In genomic region chr3:157729711-157730367, GRCm38 (mm10) we compare ENCODE assay signal across 26 mouse cellular contexts.
DNase-seq lines count a peak whose midpoint lies in the region; ATAC-seq and TF ChIP-seq lines count a peak whose summit lies in the region.
"Had no signal": no experiment of that assay in that cellular context is flagged by ENCODE, and none has a peak within 500 bp of the region (broad histone marks: within the 10 kb centered on the region; RNA-seq: fewer than 3 reads in every experiment).

No protein-coding gene starts in this region.

- no peak for TF ChIP-seq EP300 in liver, postnatal 0 days (IDR thresholded peaks at IDR 0.05; ENCODE audit: low read depth)

- WGBS in embryonic facial prominence, embryonic 12.5 days, result 45% methylated on average over 1 of the region's 1 CpGs
- 32% methylated on average over 1 of the region's 1 CpGs for WGBS in embryonic facial prominence, embryonic 10.5 days
- WGBS in liver, postnatal 0 days (ENCODE audit: insufficient replicate concordance), result 42% methylated on average over 1 of the region's 1 CpGs
- WGBS in liver, embryonic 12.5 days (ENCODE audit: insufficient replicate concordance), result 31% methylated on average over 1 of the region's 1 CpGs
- WGBS in embryonic facial prominence, embryonic 14.5 days, result 20% methylated on average over 1 of the region's 1 CpGs

- no peaks in the 10 kb centered on the region for H3K36me3 ChIP-seq in embryonic facial prominence, embryonic 12.5 days
- no peaks in the 10 kb centered on the region for H3K36me3 ChIP-seq in embryonic facial prominence, embryonic 10.5 days (replicated peaks)
- no peaks in the 10 kb centered on the region for H3K36me3 ChIP-seq in liver, postnatal 0 days (replicated peaks; ENCODE audit: insufficient read depth, low read length)
- no peaks in the 10 kb centered on the region for H3K36me3 ChIP-seq in liver, embryonic 12.5 days
- no peaks in the 10 kb centered on the region for H3K36me3 ChIP-seq in ES-E14 (ENCODE audit: control insufficient read depth, insufficient read depth, low read length, poor library complexity, severe bottlenecking)
- H3K36me3 ChIP-seq in embryonic facial prominence, embryonic 14.5 days (ENCODE audit: control insufficient read depth, insufficient read depth, low read length), result no peaks in the 10 kb centered on the region
- H3K36me3 ChIP-seq: embryonic facial prominence, embryonic 13.5 days; forebrain, embryonic 12.5 days; heart, embryonic 12.5 days; hindbrain, embryonic 13.5 days; liver, embryonic 13.5 days; neural tube, embryonic 13.5 days had no signal

- H3K4me3 ChIP-seq in embryonic facial prominence, embryonic 12.5 days, result no peak overlapping the region
- no peak overlapping the region for H3K4me3 ChIP-seq in embryonic facial prominence, embryonic 10.5 days
- H3K4me3 ChIP-seq in liver, postnatal 0 days (ENCODE audit: low read depth, low read length), result no peak overlapping the region
- no peak overlapping the region for H3K4me3 ChIP-seq in liver, embryonic 12.5 days
- H3K4me3 ChIP-seq in ES-E14 (ENCODE audit: insufficient read depth in 1 of 2, low read depth in 1 of 2, low read length in 2 of 2, poor library complexity in 1 of 2, severe bottlenecking in 1 of 2), result no peak overlapping the region
- no peak overlapping the region for H3K4me3 ChIP-seq in embryonic facial prominence, embryonic 14.5 days (ENCODE audit: low read depth, low read length)
- H3K4me3 ChIP-seq: embryonic facial prominence, embryonic 13.5 days; forebrain, embryonic 12.5 days; heart, adult 2 months; heart, embryonic 12.5 days; hindbrain, embryonic 13.5 days; liver, embryonic 13.5 days; neural tube, embryonic 13.5 days had no signal

- TF ChIP-seq CTCF in liver, postnatal 0 days (IDR thresholded peaks at IDR 0.05; ENCODE audit: low read depth), result no peak

- in situ Hi-C loops in ES-E14 (cut with MboI; ENCODE audit: low sequenced_read_pairs in 2 of 2, unreplicated experiment in 2 of 2), result no loop called here

- no peak overlapping the region for H3K27ac ChIP-seq in embryonic facial prominence, embryonic 12.5 days
- no peak overlapping the region for H3K27ac ChIP-seq in embryonic facial prominence, embryonic 10.5 days (replicated peaks)
- H3K27ac ChIP-seq in liver, postnatal 0 days (ENCODE audit: low read depth), result peak overlapping the region; percentile 66; the same call in 1 of the 2 replicates
- H3K27ac ChIP-seq in liver, embryonic 12.5 days, result no peak overlapping the region
- no peak overlapping the region for H3K27ac ChIP-seq in ES-E14 (ENCODE audit: insufficient read depth, low read depth, low read length, poor library complexity, severe bottlenecking)
- H3K27ac ChIP-seq in embryonic facial prominence, embryonic 14.5 days (replicated peaks; ENCODE audit: low read depth, low read length), result no peak overlapping the region
- H3K27ac ChIP-seq: embryonic facial prominence, embryonic 13.5 days; forebrain, embryonic 12.5 days; heart, adult 2 months; hindbrain, embryonic 13.5 days; liver, embryonic 13.5 days; neural tube, embryonic 13.5 days had no signal

- H3K27me3 ChIP-seq in embryonic facial prominence, embryonic 12.5 days, result no peaks in the 10 kb centered on the region
- H3K27me3 ChIP-seq in embryonic facial prominence, embryonic 10.5 days (replicated peaks; ENCODE audit: low read depth, poor library complexity, severe bottlenecking), result no peaks in the 10 kb centered on the region
- H3K27me3 ChIP-seq in liver, postnatal 0 days (ENCODE audit: insufficient read depth, low read length), result no peaks in the 10 kb centered on the region
- no peaks in the 10 kb centered on the region for H3K27me3 ChIP-seq in liver, embryonic 12.5 days (replicated peaks)
- H3K27me3 ChIP-seq in embryonic facial prominence, embryonic 14.5 days (replicated peaks; ENCODE audit: control insufficient read depth, insufficient read depth, low read length), result no peaks in the 10 kb centered on the region
- H3K27me3 ChIP-seq: embryonic facial prominence, embryonic 13.5 days; heart, embryonic 12.5 days; liver, embryonic 13.5 days; neural tube, embryonic 13.5 days had no signal

- H3K4me2 ChIP-seq in embryonic facial prominence, embryonic 12.5 days (replicated peaks), result no peak overlapping the region
- no peak overlapping the region for H3K4me2 ChIP-seq in liver, postnatal 0 days (ENCODE audit: low read depth, low read length)
- H3K4me2 ChIP-seq in liver, embryonic 12.5 days, result no peak overlapping the region
- no peak overlapping the region for H3K4me2 ChIP-seq in embryonic facial prominence, embryonic 14.5 days (ENCODE audit: low read depth, low read length)
- H3K4me2 ChIP-seq: embryonic facial prominence, embryonic 13.5 days; forebrain, embryonic 12.5 days; heart, embryonic 12.5 days; hindbrain, embryonic 13.5 days; liver, embryonic 13.5 days; lung, embryonic 14.5 days; neural tube, embryonic 13.5 days had no signal

- no peaks in the 10 kb centered on the region for H3K4me1 ChIP-seq in embryonic facial prominence, embryonic 12.5 days
- no peaks in the 10 kb centered on the region; the same call in 1 of the 2 replicates for H3K4me1 ChIP-seq in embryonic facial prominence, embryonic 10.5 days
- H3K4me1 ChIP-seq in liver, postnatal 0 days (ENCODE audit: insufficient read depth), result peaks cover 17% of the 10 kb centered on the region
- H3K4me1 ChIP-seq in liver, embryonic 12.5 days, result no peaks in the 10 kb centered on the region
- H3K4me1 ChIP-seq in ES-E14 (ENCODE audit: control insufficient read depth in 2 of 2, insufficient read depth in 2 of 2, low read length in 2 of 2, poor library complexity in 1 of 2), result no peaks in the 10 kb centered on the region
- no peaks in the 10 kb centered on the region for H3K4me1 ChIP-seq in embryonic facial prominence, embryonic 14.5 days (ENCODE audit: control insufficient read depth, insufficient read depth, low read length)
- H3K4me1 ChIP-seq: embryonic facial prominence, embryonic 13.5 days; heart, embryonic 12.5 days; liver, embryonic 13.5 days had no signal

- no peak for DNase-seq in embryonic facial prominence, embryonic 10.5 days (ENCODE audit: low spot score)
- DNase-seq in liver, postnatal 0 days, result no peak
- DNase-seq in ES-E14 (ENCODE audit: low read depth, low spot score), result no peak
- peak; percentile 12 for DNase-seq in embryonic facial prominence, embryonic 14.5 days (ENCODE audit: low spot score)
- DNase-seq in cerebellum, adult 11-12 months, result no peak
- DNase-seq: adrenal gland, adult 8-10 months; cerebellum, adult 9-10 months; cerebellum, postnatal 36 days; forebrain, postnatal 0 days; heart, adult 2 months; kidney, adult 9 months; kidney, postnatal 10 days; liver, embryonic 13.5 days; lung, embryonic 14.5 days; lung, postnatal 14 days; right cerebral cortex, postnatal 14 days; thymus, postnatal 14 days had no signal

- no peaks in the 10 kb centered on the region for H3K9me3 ChIP-seq in embryonic facial prominence, embryonic 12.5 days
- no peaks in the 10 kb centered on the region for H3K9me3 ChIP-seq in embryonic facial prominence, embryonic 10.5 days
- H3K9me3 ChIP-seq in liver, postnatal 0 days (ENCODE audit: low read length), result no peaks in the 10 kb centered on the region
- H3K9me3 ChIP-seq in liver, embryonic 12.5 days (replicated peaks), result no peaks in the 10 kb centered on the region
- no peaks in the 10 kb centered on the region for H3K9me3 ChIP-seq in ES-E14 (ENCODE audit: control insufficient read depth, insufficient read depth, low read depth, low read length)
- no peaks in the 10 kb centered on the region for H3K9me3 ChIP-seq in embryonic facial prominence, embryonic 14.5 days (ENCODE audit: control insufficient read depth, low read length)
- H3K9me3 ChIP-seq: embryonic facial prominence, embryonic 13.5 days; forebrain, embryonic 12.5 days; heart, embryonic 12.5 days; hindbrain, embryonic 13.5 days; liver, embryonic 13.5 days; neural tube, embryonic 13.5 days had no signal

- 0 out of 2 replicates have a peak, but pooled peaks have one; percentile 35 for ATAC-seq in embryonic facial prominence, embryonic 12.5 days (ENCODE audit: insufficient number of reproducible peaks, insufficient read depth, low FRiP score, low TSS enrichment)
- peak; percentile 74 for ATAC-seq in liver, postnatal 0 days
- no peak for ATAC-seq in liver, embryonic 12.5 days
- no peak for ATAC-seq in embryonic facial prominence, embryonic 14.5 days (ENCODE audit: low read depth)
- ATAC-seq: activated CD4-positive, CD25-positive, alpha-beta regulatory T cell, adult 4 months; forebrain, postnatal 0 days; intestine, postnatal 0 days had no signal

- no peak overlapping the region for H3K9ac ChIP-seq in embryonic facial prominence, embryonic 12.5 days
- no peak overlapping the region for H3K9ac ChIP-seq in liver, postnatal 0 days (replicated peaks)
- no peak overlapping the region for H3K9ac ChIP-seq in liver, embryonic 12.5 days
- H3K9ac ChIP-seq in ES-E14 (ENCODE audit: insufficient read depth, low read depth, low read length, poor library complexity, severe bottlenecking), result no peak overlapping the region
- H3K9ac ChIP-seq in embryonic facial prominence, embryonic 14.5 days (ENCODE audit: low read depth, low read length), result no peak overlapping the region
- H3K9ac ChIP-seq: embryonic facial prominence, embryonic 13.5 days; forebrain, embryonic 12.5 days; forebrain, postnatal 0 days; heart, embryonic 12.5 days; hindbrain, embryonic 13.5 days; liver, embryonic 13.5 days; lung, embryonic 14.5 days; neural tube, embryonic 13.5 days had no signal

TF ChIP-seq in ES-E14, 5 proteins besides CTCF, POLR2A, EP300 and RAD21:
- TF ChIP-seq MAFK (IDR thresholded peaks at IDR 0.05; ENCODE audit: insufficient read depth, low read depth, low read length) (peak; percentile 64), CHD2 (IDR thresholded peaks at IDR 0.05; ENCODE audit: low read depth, low read length) (no peak)

Comparison
In these comparisons a context has a peak if more than half of its experiments do, and no peak if none do; other contexts are left out.
1. ATAC-seq: peak in embryonic facial prominence, embryonic 12.5 days (single experiment) and liver, postnatal 0 days (single experiment); none in liver, embryonic 12.5 days (single experiment) and embryonic facial prominence, embryonic 14.5 days (single experiment).